Mouse (Mus musculus) cerebellum, postnatal 14 days (tissue): ENCODE measurements around the gene Cbx5.

Experiments
- DNase-seq, 2 experiments: peaks; one replicate each; pipeline ENCODE4 v3.0.0; 2021; ENCODE audit warnings: mixed read lengths in 2 of 2

Cbx5 gene

GRCm38 (mm10) chr15:103172537-103172936 is 67.1 kb downstream of the Cbx5 start:
- DNase-seq = peak; percentile 71 to 81

GRCm38 (mm10) chr15:103171276-103171675 is 68.3 kb downstream of the Cbx5 start:
- no peak for DNase-seq

GRCm38 (mm10) chr15:103170316-103170679 is 69.3 kb downstream of the Cbx5 start:
- DNase-seq = no peak

- no peak for DNase-seq
These were observed 69.9 kb downstream of the Cbx5 start for GRCm38 (mm10) chr15:103169612-103170315.

- DNase-seq = no peak
These were observed 70.6 kb downstream of the Cbx5 start for GRCm38 (mm10) chr15:103168801-103169611.

GRCm38 (mm10) chr15:103167786-103168185 is 71.8 kb downstream of the Cbx5 start:
- no peak for DNase-seq

- no peak for DNase-seq
These were observed 72.5 kb downstream of the Cbx5 start, which contains the start of gene Smug1 for GRCm38 (mm10) chr15:103167042-103167615. Smug1 (minus strand) TSS chr15:103167092.

- DNase-seq = no peak
These were observed 73.7 kb downstream of the Cbx5 start for GRCm38 (mm10) chr15:103165924-103166323.

GRCm38 (mm10) chr15:103165379-103165778 is 74.2 kb downstream of the Cbx5 start:
- DNase-seq = peak; percentile 95 to 96

- DNase-seq = peak; percentile 93
These were observed 76.3 kb downstream of the Cbx5 start for GRCm38 (mm10) chr15:103163182-103163919.

GRCm38 (mm10) chr15:103157585-103157984 is 82.0 kb downstream of the Cbx5 start:
- DNase-seq = no peak

GRCm38 (mm10) chr15:103156890-103157289 is 82.7 kb downstream of the Cbx5 start:
- DNase-seq = no peak

- DNase-seq = no peak
These were observed 84.0 kb downstream of the Cbx5 start for GRCm38 (mm10) chr15:103155366-103156321.

GRCm38 (mm10) chr15:103152890-103153610 is 86.6 kb downstream of the Cbx5 start:
- DNase-seq = no peak

GRCm38 (mm10) chr15:103152371-103152770 is 87.2 kb downstream of the Cbx5 start:
- no peak for DNase-seq

GRCm38 (mm10) chr15:103147779-103148178 is 91.8 kb downstream of the Cbx5 start:
- DNase-seq = peak; percentile 74 to 85

GRCm38 (mm10) chr15:103147422-103147690 is 92.3 kb downstream of the Cbx5 start:
- DNase-seq = no peak

- DNase-seq = peak; percentile 58 to 62
These were observed 92.8 kb downstream of the Cbx5 start for GRCm38 (mm10) chr15:103146627-103147421.

- DNase-seq = no peak
These were observed 93.8 kb downstream of the Cbx5 start for GRCm38 (mm10) chr15:103145635-103146299.

- DNase-seq = no peak
These were observed 95.4 kb downstream of the Cbx5 start for GRCm38 (mm10) chr15:103144176-103144575.
